Mouse (Mus musculus): ENCODE data around the gene Troap. TPM values are rescaled to one million over a fixed set of nuclear protein-coding genes. Genes with fewer than 3 reads are reported as not detected.

The Troap gene
- total and polyA plus RNA-seq, 3 experiments, result 25.8 to 70.2 TPM; not detected in 1

DNA sequence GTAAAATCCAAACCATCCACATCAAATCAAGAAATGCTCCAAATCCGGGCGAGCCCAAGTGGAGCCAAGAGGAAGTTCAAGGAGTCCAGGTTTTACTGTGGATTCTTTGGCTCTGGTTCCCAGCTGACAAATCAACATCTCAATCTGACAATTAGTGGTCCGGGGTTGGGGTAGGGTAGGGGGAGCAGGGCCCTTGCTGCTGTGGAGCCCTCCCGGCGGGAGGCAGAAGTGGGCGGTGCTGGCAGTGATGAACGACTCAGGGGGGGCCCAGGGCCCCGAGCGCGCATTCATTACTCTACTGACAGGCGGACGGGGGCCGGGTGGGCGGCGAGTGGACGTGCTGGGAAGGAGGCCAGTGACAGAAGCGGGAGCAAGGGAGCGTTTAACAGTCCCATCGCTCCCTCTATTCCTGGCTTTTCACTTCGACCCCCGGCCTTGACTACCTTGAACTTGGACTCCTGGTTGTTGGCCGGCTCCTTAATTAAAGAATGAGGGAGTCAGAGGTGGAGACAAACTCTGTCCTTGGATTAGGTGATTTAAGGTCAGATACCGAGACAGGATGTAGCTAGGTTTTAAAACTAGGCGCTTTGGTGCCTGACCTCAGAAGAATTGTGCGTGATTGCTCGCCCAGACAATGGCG, 20.4 kb downstream of the Troap start:
- no peak overlapping the region for H3K4me3 ChIP-seq (ENCODE audit: control insufficient read depth in 1 of 2, insufficient read depth in 1 of 2, low read depth in 2 of 2, low read length in 2 of 2)
- H3K27me3 ChIP-seq (ENCODE audit: control insufficient read depth in 1 of 2, insufficient read depth in 2 of 2, low read length in 2 of 2), result no peaks in the 10 kb centered on the region
- no peak overlapping the region for H3K27ac ChIP-seq (ENCODE audit: control insufficient read depth, low read depth, low read length)

DNA sequence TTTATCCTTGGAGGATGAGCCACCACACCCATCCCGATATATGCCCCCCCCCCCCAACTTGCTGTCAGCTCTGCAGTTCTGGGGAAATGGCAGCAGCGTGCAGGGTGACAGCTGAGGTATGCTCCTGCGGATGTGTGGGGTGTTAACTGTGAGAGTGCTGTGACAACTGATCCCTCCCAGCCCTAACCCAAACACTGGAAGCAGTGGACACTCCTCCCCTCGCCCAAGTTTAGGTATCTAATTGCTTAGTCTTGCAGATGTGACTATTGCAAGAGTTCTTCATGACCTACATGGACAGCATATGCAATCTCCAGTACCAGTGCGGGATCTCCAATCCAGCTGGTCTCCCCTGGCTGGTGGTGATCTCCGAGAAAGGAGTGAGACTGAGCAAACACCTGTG, 21.0 kb downstream of the Troap start:
- H3K4me1 ChIP-seq (ENCODE audit: control insufficient read depth in 1 of 2, insufficient read depth in 2 of 2, low read length in 2 of 2), result peaks cover 0 to 15% of the 10 kb centered on the region in 2 experiments; a peak in 2 of 4 replicates
- TF ChIP-seq NELFE (IDR thresholded peaks at IDR 0.05; ENCODE audit: low read depth, low read length) (no peak), E2F4 (IDR thresholded peaks at IDR 0.05; ENCODE audit: borderline replicate concordance, low read depth, low read length) (no peak), RAD21 (IDR thresholded peaks at IDR 0.05; ENCODE audit: low read depth, low read length) (no peak), CHD2 (IDR thresholded peaks at IDR 0.05; ENCODE audit: low read length) (no peak), SMC3 (IDR thresholded peaks at IDR 0.05; ENCODE audit: low read depth, low read length) (no peak), TCF12 (IDR thresholded peaks at IDR 0.05; ENCODE audit: low read depth, low read length) (no peak), POLR2AphosphoS2 (IDR thresholded peaks at IDR 0.05; ENCODE audit: low read length) (no peak), KAT2A (conservative IDR thresholded peaks at IDR 0.05; ENCODE audit: low read depth, low read length) (no peak), GABPA (IDR thresholded peaks at IDR 0.05; ENCODE audit: low read depth, low read length) (no peak), USF1 (IDR thresholded peaks at IDR 0.05; ENCODE audit: low read depth, low read length) (no peak), HCFC1 (IDR thresholded peaks at IDR 0.05; ENCODE audit: low read depth, low read length) (no peak), UBTF (IDR thresholded peaks at IDR 0.05; ENCODE audit: borderline replicate concordance, insufficient read depth, low read depth, low read length) (no peak), CHD1 (IDR thresholded peaks at IDR 0.05; ENCODE audit: low read depth, low read length) (no peak), POLR2A (IDR thresholded peaks at IDR 0.05; ENCODE audit: control insufficient read depth in 1 of 2, insufficient read depth in 1 of 2, low read depth in 1 of 2, low read length in 2 of 2, poor library complexity in 1 of 2) (no peak), ZNF384 (IDR thresholded peaks at IDR 0.05; ENCODE audit: low read depth, low read length) (no peak)
- no peak for DNase-seq (ENCODE audit: low read depth, low spot score)
- no peak overlapping the region for H3K27ac ChIP-seq (ENCODE audit: control insufficient read depth, low read depth, low read length)
- no peak overlapping the region for H3K4me3 ChIP-seq (ENCODE audit: control insufficient read depth in 1 of 2, insufficient read depth in 1 of 2, low read depth in 2 of 2, low read length in 2 of 2)
- H3K9me3 ChIP-seq (replicated peaks; ENCODE audit: insufficient read depth, low read length), result no peaks in the 10 kb centered on the region
- H3K27me3 ChIP-seq (ENCODE audit: control insufficient read depth in 1 of 2, insufficient read depth in 2 of 2, low read length in 2 of 2), result no peaks in the 10 kb centered on the region
- peaks cover 1% of the 10 kb centered on the region; the same call in 1 of the 2 replicates for H3K79me2 ChIP-seq (ENCODE audit: control insufficient read depth, insufficient read depth, low read length, poor library complexity)
- H3K36me3 ChIP-seq (ENCODE audit: control insufficient read depth in 1 of 2, insufficient read depth in 2 of 2, low read length in 2 of 2), result peaks cover 0 to 11% of the 10 kb centered on the region in 2 experiments; a peak in 2 of 4 replicates
- no peak overlapping the region for H3K9ac ChIP-seq (ENCODE audit: control insufficient read depth, low read depth, low read length, poor library complexity, severe bottlenecking)

More for the DNA sequence above, 20.4 kb downstream of the Troap start:
- Histone ChIP-seq H3K36me3 (ENCODE audit: control insufficient read depth in 1 of 2, insufficient read depth in 2 of 2, low read length in 2 of 2) (peaks cover 0 to 11% of the 10 kb centered on the region in 2 experiments; a peak in 2 of 4 replicates), H3K79me2 (ENCODE audit: control insufficient read depth, insufficient read depth, low read length, poor library complexity) (peaks cover 1% of the 10 kb centered on the region; the same call in 1 of the 2 replicates), H3K9me3 (replicated peaks; ENCODE audit: insufficient read depth, low read length) (no peaks in the 10 kb centered on the region), H3K9ac (ENCODE audit: control insufficient read depth, low read depth, low read length, poor library complexity, severe bottlenecking) (no peak overlapping the region), H3K4me1 (ENCODE audit: control insufficient read depth in 1 of 2, insufficient read depth in 2 of 2, low read length in 2 of 2) (peaks cover 0 to 13% of the 10 kb centered on the region in 2 experiments; a peak in 2 of 4 replicates)
- TF ChIP-seq MAX (IDR thresholded peaks at IDR 0.05; ENCODE audit: low read length) (no peak), ZKSCAN1 (IDR thresholded peaks at IDR 0.05; ENCODE audit: low read depth, low read length) (no peak), SIN3A (IDR thresholded peaks at IDR 0.05; ENCODE audit: low read length) (no peak), MEF2A (IDR thresholded peaks at IDR 0.05; ENCODE audit: extremely low read depth, insufficient replicate concordance, low read depth, low read length, poor library complexity, severe bottlenecking) (no peak), POLR2AphosphoS2 (IDR thresholded peaks at IDR 0.05; ENCODE audit: low read length) (no peak), TAL1 (IDR thresholded peaks at IDR 0.05; ENCODE audit: low read length) (no peak), MYC (IDR thresholded peaks at IDR 0.05; ENCODE audit: low read depth, low read length) (no peak), NELFE (IDR thresholded peaks at IDR 0.05; ENCODE audit: low read depth, low read length) (no peak), BHLHE40 (IDR thresholded peaks at IDR 0.05; ENCODE audit: borderline replicate concordance, low read depth, low read length) (no peak), SMC3 (IDR thresholded peaks at IDR 0.05; ENCODE audit: low read depth, low read length) (no peak), E2F4 (IDR thresholded peaks at IDR 0.05; ENCODE audit: borderline replicate concordance, low read depth, low read length) (no peak), USF1 (IDR thresholded peaks at IDR 0.05; ENCODE audit: low read depth, low read length) (no peak), POLR2A (IDR thresholded peaks at IDR 0.05; ENCODE audit: control insufficient read depth in 1 of 2, insufficient read depth in 1 of 2, low read depth in 1 of 2, low read length in 2 of 2, poor library complexity in 1 of 2) (no peak), ZNF384 (IDR thresholded peaks at IDR 0.05; ENCODE audit: low read depth, low read length) (no peak), MAFK (IDR thresholded peaks at IDR 0.05; ENCODE audit: borderline replicate concordance, low read depth, low read length) (no peak)
- DNase-seq (ENCODE audit: low read depth, low spot score), result no peak

Data from MEL (cell line).